Mouse (Mus musculus): Measurements from ENCODE around the gene Cyp2s1. TPM values are rescaled to one million over a fixed set of nuclear protein-coding genes. Genes with fewer than 3 reads are reported as not detected.

Cyp2s1 gene
- polyA plus RNA-seq, 1 experiment from 2014 or later: 4.6 TPM

GRCm38 (mm10) chr7:25825043-25825442 is 8.3 kb upstream of the Cyp2s1 start:
- Histone ChIP-seq H3K9me3 (ENCODE audit: control insufficient read depth, low read length) (no peaks in the 10 kb centered on the region), H3K27ac (ENCODE audit: low read depth, low read length) (no peak overlapping the region), H3K4me1 (ENCODE audit: control insufficient read depth, insufficient read depth, low read depth, low read length) (no peaks in the 10 kb centered on the region), H3K36me3 (ENCODE audit: control insufficient read depth, insufficient read depth, low read length) (no peaks in the 10 kb centered on the region), H3K4me2 (ENCODE audit: low read length) (no peak overlapping the region), H3K9ac (ENCODE audit: low read depth, low read length) (no peak overlapping the region; the same call in 1 of the 2 replicates), H3K27me3 (replicated peaks; ENCODE audit: control insufficient read depth, insufficient read depth, low read length) (no peaks in the 10 kb centered on the region), H3K4me3 (ENCODE audit: low read length) (no peak overlapping the region)
- 55% methylated on average over 9 of the region's 9 CpGs for WGBS
- no peak for ATAC-seq

- Histone ChIP-seq H3K9me3 (ENCODE audit: control insufficient read depth, low read length) (no peaks in the 10 kb centered on the region), H3K4me2 (ENCODE audit: low read length) (peak overlapping the region; percentile 78), H3K4me3 (ENCODE audit: low read length) (peak overlapping the region; percentile 53), H3K27me3 (replicated peaks; ENCODE audit: control insufficient read depth, insufficient read depth, low read length) (peaks cover 12% of the 10 kb centered on the region), H3K4me1 (ENCODE audit: control insufficient read depth, insufficient read depth, low read depth, low read length) (peaks cover 4% of the 10 kb centered on the region; the same call in 1 of the 2 replicates), H3K27ac (ENCODE audit: low read depth, low read length) (no peak overlapping the region), H3K36me3 (ENCODE audit: control insufficient read depth, insufficient read depth, low read length) (no peaks in the 10 kb centered on the region), H3K9ac (ENCODE audit: low read depth, low read length) (peak overlapping the region; percentile 2; the same call in 1 of the 2 replicates)
- 24% methylated on average over 7 of the region's 7 CpGs for WGBS
- no peak for ATAC-seq
Observed at GRCm38 (mm10) chr7:25815571-25815970, 1.1 kb downstream of the Cyp2s1 start.

- 80% methylated on average over 9 of the region's 9 CpGs for WGBS
- Histone ChIP-seq H3K4me2 (ENCODE audit: low read length) (no peak overlapping the region), H3K4me3 (ENCODE audit: low read length) (no peak overlapping the region), H3K9me3 (ENCODE audit: control insufficient read depth, low read length) (no peaks in the 10 kb centered on the region), H3K36me3 (ENCODE audit: control insufficient read depth, insufficient read depth, low read length) (no peaks in the 10 kb centered on the region), H3K9ac (ENCODE audit: low read depth, low read length) (no peak overlapping the region), H3K4me1 (ENCODE audit: control insufficient read depth, insufficient read depth, low read depth, low read length) (peaks cover 4% of the 10 kb centered on the region; the same call in 1 of the 2 replicates), H3K27ac (ENCODE audit: low read depth, low read length) (no peak overlapping the region), H3K27me3 (replicated peaks; ENCODE audit: control insufficient read depth, insufficient read depth, low read length) (peaks cover 12% of the 10 kb centered on the region)
- no peak for ATAC-seq
Observed at GRCm38 (mm10) chr7:25814711-25815110, 2.0 kb downstream of the Cyp2s1 start.

- WGBS: 74% methylated on average over 1 of the region's 1 CpGs
- Histone ChIP-seq H3K27ac (ENCODE audit: low read depth, low read length) (no peak overlapping the region), H3K4me2 (ENCODE audit: low read length) (no peak overlapping the region), H3K4me3 (ENCODE audit: low read length) (no peak overlapping the region), H3K9me3 (ENCODE audit: control insufficient read depth, low read length) (no peaks in the 10 kb centered on the region), H3K9ac (ENCODE audit: low read depth, low read length) (no peak overlapping the region), H3K36me3 (ENCODE audit: control insufficient read depth, insufficient read depth, low read length) (no peaks in the 10 kb centered on the region), H3K27me3 (replicated peaks; ENCODE audit: control insufficient read depth, insufficient read depth, low read length) (peaks cover 12% of the 10 kb centered on the region), H3K4me1 (ENCODE audit: control insufficient read depth, insufficient read depth, low read depth, low read length) (peaks cover 4% of the 10 kb centered on the region; the same call in 1 of the 2 replicates)
- no peak for ATAC-seq
Observed at GRCm38 (mm10) chr7:25812195-25812594, 4.5 kb downstream of the Cyp2s1 start.

- ATAC-seq: no peak
- WGBS: 83% methylated on average over 2 of the region's 2 CpGs
- H3K4me2 ChIP-seq (ENCODE audit: low read length): no peak overlapping the region
- H3K27me3 ChIP-seq (replicated peaks; ENCODE audit: control insufficient read depth, insufficient read depth, low read length): peaks cover 12% of the 10 kb centered on the region
- H3K36me3 ChIP-seq (ENCODE audit: control insufficient read depth, insufficient read depth, low read length): no peaks in the 10 kb centered on the region
- no peak overlapping the region for H3K4me3 ChIP-seq (ENCODE audit: low read length)
- H3K27ac ChIP-seq (ENCODE audit: low read depth, low read length): no peak overlapping the region
- no peaks in the 10 kb centered on the region for H3K9me3 ChIP-seq (ENCODE audit: control insufficient read depth, low read length)
- no peak overlapping the region for H3K9ac ChIP-seq (ENCODE audit: low read depth, low read length)
- H3K4me1 ChIP-seq (ENCODE audit: control insufficient read depth, insufficient read depth, low read depth, low read length): peaks cover 4% of the 10 kb centered on the region; the same call in 1 of the 2 replicates
Observed at GRCm38 (mm10) chr7:25811716-25812115, 5.0 kb downstream of the Cyp2s1 start.

- Histone ChIP-seq H3K36me3 (ENCODE audit: control insufficient read depth, insufficient read depth, low read length) (no peaks in the 10 kb centered on the region), H3K4me3 (ENCODE audit: low read length) (peak overlapping the region; percentile 17), H3K4me2 (ENCODE audit: low read length) (peak overlapping the region; percentile 47), H3K9ac (ENCODE audit: low read depth, low read length) (peak overlapping the region; percentile 52), H3K27ac (ENCODE audit: low read depth, low read length) (no peak overlapping the region), H3K9me3 (ENCODE audit: control insufficient read depth, low read length) (no peaks in the 10 kb centered on the region), H3K4me1 (ENCODE audit: control insufficient read depth, insufficient read depth, low read depth, low read length) (no peaks in the 10 kb centered on the region), H3K27me3 (replicated peaks; ENCODE audit: control insufficient read depth, insufficient read depth, low read length) (no peaks in the 10 kb centered on the region)
- ATAC-seq: peak; percentile 76
- 13% methylated on average over 21 of the region's 21 CpGs for WGBS
Observed at GRCm38 (mm10) chr7:25805631-25806343, 10.9 kb downstream of the Cyp2s1 start.

GRCm38 (mm10) chr7:25804792-25805191 is 11.9 kb downstream of the Cyp2s1 start:
- no peak overlapping the region for H3K9ac ChIP-seq (ENCODE audit: low read depth, low read length)
- H3K27me3 ChIP-seq (replicated peaks; ENCODE audit: control insufficient read depth, insufficient read depth, low read length): no peaks in the 10 kb centered on the region
- no peaks in the 10 kb centered on the region for H3K4me1 ChIP-seq (ENCODE audit: control insufficient read depth, insufficient read depth, low read depth, low read length)
- WGBS: 77% methylated on average over 4 of the region's 4 CpGs
- no peak overlapping the region for H3K4me3 ChIP-seq (ENCODE audit: low read length)
- no peak overlapping the region for H3K27ac ChIP-seq (ENCODE audit: low read depth, low read length)
- no peaks in the 10 kb centered on the region for H3K9me3 ChIP-seq (ENCODE audit: control insufficient read depth, low read length)
- H3K36me3 ChIP-seq (ENCODE audit: control insufficient read depth, insufficient read depth, low read length): no peaks in the 10 kb centered on the region
- ATAC-seq: no peak
- no peak overlapping the region for H3K4me2 ChIP-seq (ENCODE audit: low read length)

GRCm38 (mm10) chr7:25803460-25803859 is 13.3 kb downstream of the Cyp2s1 start:
- ATAC-seq: no peak
- 80% methylated on average over 13 of the region's 13 CpGs for WGBS
- no peaks in the 10 kb centered on the region for H3K36me3 ChIP-seq (ENCODE audit: control insufficient read depth, insufficient read depth, low read length)
- H3K4me2 ChIP-seq (ENCODE audit: low read length): no peak overlapping the region
- no peak overlapping the region for H3K4me3 ChIP-seq (ENCODE audit: low read length)
- no peaks in the 10 kb centered on the region for H3K27me3 ChIP-seq (replicated peaks; ENCODE audit: control insufficient read depth, insufficient read depth, low read length)
- no peak overlapping the region for H3K27ac ChIP-seq (ENCODE audit: low read depth, low read length)
- H3K4me1 ChIP-seq (ENCODE audit: control insufficient read depth, insufficient read depth, low read depth, low read length): no peaks in the 10 kb centered on the region
- H3K9ac ChIP-seq (ENCODE audit: low read depth, low read length): no peak overlapping the region
- H3K9me3 ChIP-seq (ENCODE audit: control insufficient read depth, low read length): no peaks in the 10 kb centered on the region

GRCm38 (mm10) chr7:25802241-25803125 is 14.2 kb downstream of the Cyp2s1 start:
- WGBS: 31% methylated on average over 24 of the region's 24 CpGs
- ATAC-seq: no peak
- H3K27ac ChIP-seq (ENCODE audit: low read depth, low read length): no peak overlapping the region
- H3K9me3 ChIP-seq (ENCODE audit: control insufficient read depth, low read length): no peaks in the 10 kb centered on the region
- H3K27me3 ChIP-seq (replicated peaks; ENCODE audit: control insufficient read depth, insufficient read depth, low read length): no peaks in the 10 kb centered on the region
- peak overlapping the region; percentile 22 for H3K4me2 ChIP-seq (ENCODE audit: low read length)
- no peak overlapping the region for H3K4me3 ChIP-seq (ENCODE audit: low read length)
- H3K36me3 ChIP-seq (ENCODE audit: control insufficient read depth, insufficient read depth, low read length): no peaks in the 10 kb centered on the region
- H3K4me1 ChIP-seq (ENCODE audit: control insufficient read depth, insufficient read depth, low read depth, low read length): no peaks in the 10 kb centered on the region
- peak overlapping the region; percentile 39; the same call in 1 of the 2 replicates for H3K9ac ChIP-seq (ENCODE audit: low read depth, low read length)
